Mouse (Mus musculus) CD4-positive, CD25-positive, alpha-beta regulatory T cell, adult 2 months (primary cell): ENCODE data around the gene Amotl2.

Experiments used
- DNase-seq: peaks from one replicate; pipeline ENCODE4 v3.0.0-alpha.2; 2012; ENCODE audit warnings: low read depth, low spot score

Amotl2 gene

DNA sequence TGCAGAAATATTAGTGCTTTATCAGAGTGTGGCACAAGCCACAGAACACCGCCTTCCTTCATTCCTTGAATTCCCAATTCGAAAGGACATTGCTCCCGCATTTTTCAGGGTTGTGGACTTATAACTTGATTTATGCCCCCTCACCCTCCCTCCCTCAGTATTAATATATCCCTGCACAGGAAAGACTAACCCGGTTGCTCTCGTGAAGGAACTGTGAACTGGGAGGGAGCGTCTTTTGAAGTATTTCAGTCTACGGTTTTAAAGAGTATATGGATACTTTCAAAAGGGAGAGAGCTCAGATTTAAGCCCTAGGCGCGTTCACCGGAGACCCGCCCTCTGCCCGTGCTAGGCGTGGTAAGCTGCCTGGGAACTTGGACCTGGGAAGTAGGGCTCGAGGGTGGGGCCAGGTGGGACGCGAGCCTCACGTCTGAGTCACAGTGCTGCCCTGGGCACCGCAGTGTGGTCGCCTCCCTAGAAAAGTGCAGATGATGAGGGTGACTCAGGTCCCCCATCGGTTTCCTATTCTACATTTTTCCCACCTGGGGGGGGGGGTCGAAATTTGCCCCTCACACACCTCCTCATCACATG, 54.9 kb downstream of the Amotl2 start:
- no peak for DNase-seq

GRCm38 (mm10) chr9:102777631-102778591, 61.4 kb downstream of the Amotl2 start:
- DNase-seq: no peak

- peak; percentile 63 for DNase-seq
Measured at GRCm38 (mm10) chr9:102779493-102779892, 63.0 kb downstream of the Amotl2 start.
